Mouse (Mus musculus) lung, postnatal 25 days (tissue): Measurements from ENCODE around the gene Kcng1.

Experiments used
- DNase-seq: peaks from one replicate; pipeline ENCODE4 v3.0.0; 2022; ENCODE audit warnings: low spot score

The Kcng1 gene

DNA sequence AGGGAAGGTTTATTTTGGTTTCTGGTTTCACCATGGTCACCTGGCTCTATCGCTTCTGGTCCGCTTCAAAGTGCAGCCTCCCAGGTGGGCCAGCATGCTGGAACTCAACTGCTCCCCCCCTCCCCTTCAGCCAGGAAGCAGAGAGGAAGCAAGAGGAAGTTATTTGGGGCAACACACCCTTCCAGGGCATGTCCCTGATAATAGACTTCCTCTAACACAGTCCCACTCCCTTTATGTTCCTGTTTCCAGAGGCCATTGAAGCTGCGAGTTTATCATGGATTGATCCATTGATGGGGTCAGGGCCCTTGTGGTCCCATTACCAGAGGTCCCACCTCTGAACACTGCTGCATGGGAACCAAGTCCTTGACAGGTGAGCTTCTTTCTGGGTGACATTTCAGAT, 21.4 kb downstream of the Kcng1 start:
- DNase-seq, result no peak

DNA sequence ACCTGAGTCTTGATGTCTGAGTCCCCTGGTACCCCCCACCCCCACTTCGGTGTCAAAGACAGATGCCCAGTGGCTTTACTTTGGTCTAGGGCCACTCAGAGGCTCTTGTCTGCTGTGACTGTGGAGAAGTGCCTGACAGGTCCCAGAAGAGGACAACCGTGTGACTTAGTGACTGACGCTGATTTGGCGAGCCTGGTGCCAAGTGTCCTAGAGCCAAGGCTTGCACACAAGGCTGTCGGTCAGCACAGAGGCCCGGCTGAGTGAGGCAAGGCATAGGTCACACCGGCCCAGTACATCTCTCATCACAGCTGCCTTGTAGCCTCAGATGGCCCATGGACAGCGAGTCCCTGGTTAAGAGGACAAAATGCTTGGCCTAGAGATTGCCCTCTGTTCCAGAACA, 22.5 kb downstream of the Kcng1 start:
- no peak for DNase-seq

DNA sequence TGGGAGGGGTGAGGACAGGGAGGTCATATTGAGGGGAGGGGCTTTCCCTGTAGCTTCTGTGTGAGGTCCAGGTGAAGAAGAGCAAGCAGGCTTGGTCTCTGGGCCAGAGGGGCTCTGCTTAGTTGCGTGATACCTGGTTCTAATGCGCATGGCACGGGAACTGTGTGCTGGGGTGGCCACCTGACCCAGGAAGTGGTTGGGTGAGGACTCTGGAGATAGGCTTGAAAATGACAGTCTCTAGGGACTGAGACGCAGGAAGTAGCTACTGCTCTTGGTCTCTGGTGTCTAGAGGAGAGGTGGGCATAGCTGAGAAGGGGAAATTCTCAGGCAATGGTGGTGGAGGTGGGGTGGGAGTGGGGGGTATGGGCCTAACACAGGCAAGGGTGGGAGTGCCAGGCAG, 24.3 kb downstream of the Kcng1 start:
- DNase-seq, result no peak

DNA sequence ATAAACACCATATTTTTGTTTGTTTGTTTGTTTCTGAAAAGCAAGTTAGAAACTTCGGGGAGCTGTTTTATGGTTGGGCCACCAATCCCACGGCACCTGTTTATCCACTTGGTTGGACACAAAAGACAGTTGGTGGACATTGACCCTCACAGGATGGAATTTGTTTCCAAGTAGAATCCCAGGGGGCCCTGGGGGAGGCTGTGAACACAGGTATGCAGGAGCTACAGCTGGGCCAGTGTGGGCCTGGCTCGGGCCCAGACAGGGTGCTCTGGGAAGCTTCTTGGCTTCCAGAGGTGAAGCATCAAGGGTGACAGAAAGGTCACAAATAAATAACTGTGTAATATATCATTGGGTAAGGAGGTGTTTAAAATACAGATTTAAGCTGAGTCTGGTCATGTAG, 25.0 kb downstream of the Kcng1 start:
- DNase-seq, result no peak

DNA sequence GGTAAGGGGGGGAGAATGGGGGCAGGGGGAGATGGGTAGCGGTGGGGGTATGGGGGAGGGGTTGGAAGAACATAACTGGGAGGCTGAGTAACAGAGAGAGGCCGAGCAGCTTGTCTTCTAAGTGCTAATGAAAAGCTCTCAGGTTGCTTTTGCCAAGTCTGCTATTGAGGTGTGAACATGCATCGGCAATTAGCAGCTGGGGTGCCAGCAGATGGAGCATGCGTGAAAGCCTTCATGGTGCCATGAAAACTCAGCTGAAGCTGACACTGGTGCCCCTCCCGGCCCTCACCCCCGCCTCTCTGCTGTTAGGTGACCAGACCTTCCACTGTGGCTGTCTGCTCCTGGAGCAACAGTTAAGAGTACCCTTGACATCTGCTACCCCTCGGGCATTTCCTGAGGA, 27.7 kb downstream of the Kcng1 start:
- DNase-seq, result no peak

DNA sequence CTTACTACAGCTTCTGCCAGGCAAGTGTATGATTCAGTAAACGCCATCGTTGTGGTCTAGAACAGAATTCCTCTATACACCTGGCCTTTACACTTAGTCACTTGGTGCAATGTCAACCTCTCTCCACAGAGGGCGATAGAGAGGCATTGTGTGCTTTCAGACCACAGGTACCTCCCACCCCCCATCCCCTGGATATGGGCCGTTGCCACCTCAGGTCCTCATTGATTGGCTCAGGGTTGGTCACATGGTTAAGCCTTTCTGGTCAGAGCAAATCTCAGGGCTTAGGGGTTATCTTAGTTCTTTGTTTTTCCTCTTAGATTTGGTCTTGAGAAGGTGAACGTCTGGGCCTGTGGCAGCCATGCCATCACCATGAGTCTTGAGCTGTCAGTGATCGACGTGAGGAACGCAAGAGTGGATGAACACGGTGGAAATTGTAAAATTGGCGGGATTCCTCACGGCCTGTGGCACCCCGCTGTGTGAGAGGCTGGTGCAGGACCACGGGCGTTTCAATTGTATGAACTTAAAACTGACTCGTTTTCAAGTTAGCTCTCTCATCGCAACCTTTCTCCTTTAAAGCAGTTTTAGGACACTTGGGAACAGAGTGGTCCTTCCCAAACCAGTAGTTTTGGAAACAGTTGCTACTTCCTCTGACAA, 28.8 kb downstream of the Kcng1 start:
- peak; percentile 20 for DNase-seq

DNA sequence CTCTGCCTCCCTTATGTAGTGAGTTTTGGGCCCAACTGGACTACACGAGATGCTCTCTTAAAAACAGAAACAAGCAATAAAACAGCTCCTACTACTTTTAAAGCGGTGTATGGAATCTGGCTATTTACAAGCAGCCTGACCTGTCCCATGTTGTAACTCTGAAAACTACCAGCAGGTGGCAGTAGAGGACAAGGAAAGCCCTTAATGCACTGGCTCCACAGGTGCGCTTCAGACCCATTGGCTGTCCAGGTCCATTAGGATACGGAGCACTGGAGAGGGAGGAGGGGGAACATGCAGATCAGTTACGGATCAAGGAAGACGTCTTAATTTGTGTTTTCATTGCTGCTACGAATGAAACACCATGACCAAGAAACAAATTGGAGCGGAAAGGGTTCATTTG, 31.3 kb downstream of the Kcng1 start:
- peak; percentile 83 for DNase-seq

DNA sequence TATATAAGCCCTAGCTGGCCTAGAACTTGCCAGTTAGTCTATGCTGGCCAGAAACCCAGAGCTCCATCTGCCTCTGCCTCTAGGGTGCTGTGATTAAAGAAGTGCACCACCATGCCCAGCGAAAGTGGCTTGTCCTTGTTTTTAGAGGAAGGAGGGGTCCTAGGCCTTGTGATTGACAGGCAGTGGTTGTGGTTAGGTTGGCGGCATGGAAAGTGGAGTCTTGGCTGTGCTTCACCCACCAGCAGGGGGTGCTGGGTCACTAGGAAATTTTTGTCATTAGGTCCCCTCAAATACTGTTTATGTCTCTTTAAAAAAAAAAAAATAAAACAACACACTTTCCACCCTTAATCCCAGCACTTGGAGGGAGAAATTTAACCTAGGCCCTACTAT, 32.7 kb downstream of the Kcng1 start:
- no peak for DNase-seq

DNA sequence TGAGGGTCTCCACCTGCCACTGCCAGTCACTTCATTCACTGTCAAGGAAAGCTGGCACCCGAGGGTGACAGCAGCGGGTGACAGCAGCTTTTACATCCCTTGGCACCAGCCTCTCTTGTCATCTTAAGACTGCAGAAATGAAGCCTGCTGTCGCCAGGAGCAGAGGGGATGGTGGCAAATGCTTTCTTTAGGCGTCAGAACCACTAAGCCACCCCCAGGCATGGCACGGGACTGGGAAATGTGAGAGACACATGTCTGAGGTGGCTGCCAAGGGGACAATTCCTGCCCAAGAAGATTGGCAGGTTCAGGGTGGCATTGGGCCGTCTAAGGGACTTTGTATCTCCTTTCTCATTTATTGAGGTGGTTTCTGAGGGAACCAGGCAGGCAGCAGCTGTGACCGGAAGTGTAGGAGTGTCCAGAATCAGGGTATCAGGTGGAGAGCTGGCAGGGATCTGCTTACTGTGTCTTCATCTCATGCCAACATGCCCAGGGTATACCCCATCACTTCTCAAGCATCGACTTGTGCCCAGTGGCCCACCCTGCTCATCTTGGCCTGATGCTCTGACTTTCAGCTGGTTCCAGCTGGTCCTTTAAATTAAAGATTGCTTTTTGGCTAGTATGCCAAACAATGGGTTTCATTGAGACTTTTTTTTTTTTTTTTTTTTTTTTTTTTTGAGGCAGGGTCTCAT, 33.2 kb downstream of the Kcng1 start:
- DNase-seq, result no peak

DNA sequence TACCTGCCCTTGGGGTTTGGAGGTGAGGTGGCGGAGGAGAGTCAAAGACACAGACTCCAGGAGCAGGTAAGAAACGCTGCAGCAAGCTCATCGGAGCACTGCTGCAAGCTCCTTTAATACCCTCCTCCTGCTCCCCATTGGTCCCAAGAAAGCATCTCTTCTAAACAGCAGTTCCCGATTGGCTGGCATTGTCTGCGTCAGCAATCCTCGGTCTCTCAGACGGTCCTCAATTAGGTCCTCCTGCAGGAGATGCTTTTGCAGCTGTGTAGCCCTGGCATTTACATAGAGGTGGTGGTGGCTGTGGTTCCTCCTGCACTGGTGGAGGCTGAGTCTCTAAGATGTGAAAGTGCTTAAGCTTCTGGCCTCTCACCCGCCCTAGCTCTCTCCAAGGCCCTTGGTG, 36.0 kb downstream of the Kcng1 start:
- no peak for DNase-seq

DNA sequence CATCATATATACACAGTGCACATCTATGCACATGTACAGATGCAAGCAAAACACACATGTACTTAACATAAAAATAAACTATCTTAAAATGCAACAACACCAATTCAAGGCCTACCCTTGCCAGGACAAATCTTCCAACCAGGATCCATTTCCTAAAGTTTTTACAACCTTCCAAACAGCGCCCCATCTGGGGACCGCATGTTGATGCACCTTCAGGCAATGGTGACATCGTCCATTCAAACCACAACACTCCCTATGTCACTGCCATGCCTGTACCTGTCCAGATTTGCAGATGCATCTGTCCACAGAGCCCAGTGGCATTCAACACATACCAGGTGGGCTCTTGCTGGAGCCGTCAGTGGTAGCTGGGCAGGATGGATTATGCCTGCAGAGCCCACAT, 38.3 kb downstream of the Kcng1 start:
- no peak for DNase-seq

DNA sequence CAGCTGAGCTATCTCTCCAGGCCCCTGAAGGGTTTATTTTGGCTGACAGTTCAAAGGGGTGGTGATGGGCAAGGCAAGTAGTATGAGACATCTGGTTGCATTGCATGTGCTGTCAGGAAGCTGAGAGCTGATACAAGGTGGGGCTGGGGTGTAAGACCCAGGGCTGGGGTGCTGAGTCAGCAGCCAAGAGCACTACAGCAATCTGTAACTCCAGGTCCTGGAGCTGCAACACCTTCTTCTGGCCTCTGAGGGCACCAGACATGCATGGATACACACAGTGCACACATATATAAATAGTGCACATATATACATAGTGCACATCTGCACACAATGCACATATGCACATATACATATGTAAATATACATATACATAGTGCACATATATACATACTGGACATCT, 38.7 kb downstream of the Kcng1 start:
- DNase-seq, result no peak

DNA sequence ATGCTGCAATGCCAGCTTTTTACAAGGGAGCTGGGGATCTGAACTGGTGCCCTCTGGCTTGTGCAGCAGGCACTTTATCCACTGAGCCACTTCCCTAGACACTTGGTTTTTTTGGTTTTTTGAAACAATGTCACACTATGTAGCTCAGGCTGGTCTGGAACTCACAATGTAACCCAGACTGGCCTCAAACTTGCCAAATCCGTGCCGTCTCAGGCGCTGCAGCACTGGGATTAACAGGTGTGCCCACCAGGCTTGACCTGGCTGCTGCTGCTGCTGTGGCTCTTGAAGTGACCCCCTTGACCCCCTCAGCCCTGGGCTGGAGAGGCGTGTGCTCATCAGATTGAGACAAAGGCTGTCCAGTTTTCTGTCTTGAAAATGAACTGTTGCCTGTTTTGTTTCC, 43.2 kb downstream of the Kcng1 start:
- no peak for DNase-seq

DNA sequence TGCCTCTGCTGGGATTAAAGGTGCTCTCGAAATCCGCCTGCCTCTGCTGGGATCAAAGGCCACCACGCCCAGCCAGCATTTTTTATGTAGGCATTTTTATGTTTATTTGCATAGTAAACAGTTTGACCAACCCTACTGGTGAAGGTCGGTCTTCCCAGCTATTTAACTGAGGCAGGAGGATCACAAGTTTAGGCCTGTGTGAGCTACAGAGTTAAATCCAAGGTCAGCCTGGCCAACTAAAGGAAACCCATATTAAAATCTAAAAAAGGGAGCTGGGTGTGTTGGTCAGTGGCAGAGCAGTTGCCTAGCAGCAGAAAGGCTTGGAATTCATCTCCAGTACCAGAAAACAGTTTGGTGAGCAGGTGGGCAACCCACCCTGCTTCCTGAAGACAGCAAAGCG, 48.2 kb downstream of the Kcng1 start:
- DNase-seq, result no peak

DNA sequence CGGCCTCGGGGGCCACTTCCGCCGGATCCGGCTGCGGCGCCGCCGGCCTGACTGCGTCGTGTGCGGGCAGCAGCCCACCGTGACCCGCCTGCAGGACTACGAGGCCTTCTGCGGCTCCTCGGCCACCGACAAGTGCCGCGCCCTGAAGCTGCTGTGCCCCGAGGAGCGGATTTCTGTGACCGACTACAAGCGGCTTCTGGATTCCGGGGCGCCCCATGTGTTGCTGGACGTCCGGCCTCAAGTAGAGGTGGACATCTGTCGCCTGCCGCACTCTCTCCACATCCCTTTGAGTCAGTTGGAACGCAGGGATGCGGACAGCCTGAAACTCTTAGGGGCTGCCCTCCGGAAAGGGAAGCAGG, 50.1 kb downstream of the Kcng1 start:
- no peak for DNase-seq

DNA sequence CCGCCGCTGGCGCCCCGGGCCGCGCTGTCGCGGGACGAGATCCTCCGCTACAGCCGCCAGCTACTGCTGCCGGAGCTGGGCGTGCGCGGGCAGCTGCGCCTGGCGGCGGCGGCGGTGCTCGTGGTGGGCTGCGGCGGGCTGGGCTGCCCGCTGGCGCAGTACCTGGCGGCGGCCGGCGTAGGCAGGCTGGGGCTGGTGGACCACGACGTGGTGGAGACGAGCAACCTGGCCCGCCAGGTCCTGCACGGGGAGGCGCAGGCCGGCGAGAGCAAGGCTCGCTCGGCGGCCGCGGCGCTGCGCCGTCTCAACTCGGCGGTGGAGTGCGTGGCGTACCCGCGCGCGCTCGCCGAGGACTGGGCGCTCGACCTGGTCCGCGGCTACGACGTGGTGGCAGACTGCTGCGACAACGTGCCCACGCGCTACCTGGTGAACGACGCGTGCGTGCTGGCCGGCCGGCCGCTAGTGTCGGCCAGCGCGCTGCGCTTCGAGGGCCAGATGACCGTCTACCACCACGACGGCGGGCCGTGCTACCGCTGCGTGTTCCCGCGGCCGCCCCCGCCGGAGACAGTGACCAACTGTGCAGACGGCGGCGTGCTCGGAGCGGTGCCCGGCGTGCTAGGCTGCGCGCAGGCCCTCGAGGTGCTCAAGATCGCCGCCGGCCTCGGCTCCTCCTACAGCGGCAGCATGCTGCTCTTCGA, 50.6 kb downstream of the Kcng1 start:
- DNase-seq, result no peak

DNA sequence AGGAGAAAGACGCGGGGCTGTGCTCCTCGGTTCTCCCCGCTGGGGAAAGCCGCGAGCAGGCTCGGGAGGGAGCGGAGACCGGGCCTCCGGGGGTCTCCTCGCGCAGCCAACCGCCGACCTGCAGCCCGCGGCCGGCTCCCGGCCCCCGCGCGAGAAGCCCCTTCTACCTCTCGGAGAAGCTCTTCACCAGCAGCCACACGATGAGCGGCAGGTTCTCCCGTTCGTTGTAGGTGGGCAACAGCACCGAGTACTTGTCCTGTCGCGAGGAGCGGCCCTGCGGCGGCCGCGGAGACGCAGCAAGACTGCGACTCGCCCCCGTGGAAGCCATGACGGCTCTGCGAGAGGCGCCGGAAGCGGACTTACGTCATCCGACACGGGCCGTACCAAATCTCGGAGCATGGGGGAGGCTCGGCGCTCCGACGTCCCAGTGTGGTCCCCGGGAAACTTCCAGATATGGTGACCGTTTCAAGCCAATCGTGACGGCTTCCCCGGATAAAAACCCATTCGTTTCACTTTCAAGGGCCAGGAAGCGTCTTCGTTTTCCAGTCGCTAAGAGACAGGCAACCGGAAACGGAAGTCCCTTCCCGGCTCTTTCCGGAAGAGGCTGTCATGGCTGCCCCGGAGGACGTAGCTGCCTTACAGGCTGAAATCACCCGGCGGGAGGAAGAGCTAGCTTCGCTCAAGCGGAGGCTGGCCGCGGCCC, 51.4 kb downstream of the Kcng1 start, which contains the start of the genes Gm20716, Dpm1 and Mocs3:
Gm20716 (minus strand) TSS at position 339 of the 703 bp plus-strand sequence.
Dpm1 (minus strand) TSS at position 566 of the 703 bp plus-strand sequence.
Mocs3 (plus strand) TSS at position 597 of the 703 bp plus-strand sequence.
- peak; percentile 90 for DNase-seq

DNA sequence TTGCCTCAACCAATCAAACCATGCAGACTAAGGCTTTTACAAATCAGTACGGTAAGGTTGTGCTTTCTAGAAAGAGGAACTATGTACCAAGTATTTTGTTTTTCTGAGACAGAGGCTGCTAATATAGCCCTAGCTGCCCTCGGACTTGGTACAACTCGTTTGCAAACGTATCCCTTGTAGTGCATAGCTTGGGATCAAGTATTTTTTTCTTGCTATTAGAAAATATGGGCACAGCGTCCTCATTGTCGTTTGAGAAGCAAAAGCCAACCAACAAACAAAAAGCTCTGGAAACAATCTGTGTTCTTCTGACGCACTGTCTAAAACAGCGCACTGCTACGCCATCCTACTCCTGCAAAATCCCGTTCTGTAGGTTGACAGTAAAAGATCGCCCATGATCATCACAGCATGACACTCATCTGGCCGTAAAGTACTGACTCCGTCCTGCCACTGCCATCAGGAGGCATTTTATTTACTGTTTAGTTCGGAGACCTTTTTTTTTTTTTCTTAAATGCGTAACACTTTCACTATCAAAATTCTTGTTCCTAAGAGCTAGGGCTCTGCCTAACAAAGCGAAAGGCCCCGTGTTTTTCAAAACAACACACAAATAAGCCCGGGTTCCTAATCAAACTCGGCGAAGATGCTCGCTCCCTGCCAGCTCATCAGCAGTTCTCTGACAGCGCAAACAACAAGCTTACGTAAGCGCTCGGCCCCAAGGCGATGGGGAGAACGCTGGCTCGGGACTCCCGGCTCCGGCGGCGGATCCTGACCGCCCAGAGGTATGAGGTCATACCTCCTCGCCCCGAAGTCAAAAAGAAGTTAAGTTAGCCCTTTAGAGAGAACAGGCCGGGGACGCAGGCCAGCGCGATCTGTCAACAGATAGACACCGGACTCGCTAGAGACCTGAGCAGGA, 52.2 kb downstream of the Kcng1 start:
- DNase-seq, result peak; percentile 22

DNA sequence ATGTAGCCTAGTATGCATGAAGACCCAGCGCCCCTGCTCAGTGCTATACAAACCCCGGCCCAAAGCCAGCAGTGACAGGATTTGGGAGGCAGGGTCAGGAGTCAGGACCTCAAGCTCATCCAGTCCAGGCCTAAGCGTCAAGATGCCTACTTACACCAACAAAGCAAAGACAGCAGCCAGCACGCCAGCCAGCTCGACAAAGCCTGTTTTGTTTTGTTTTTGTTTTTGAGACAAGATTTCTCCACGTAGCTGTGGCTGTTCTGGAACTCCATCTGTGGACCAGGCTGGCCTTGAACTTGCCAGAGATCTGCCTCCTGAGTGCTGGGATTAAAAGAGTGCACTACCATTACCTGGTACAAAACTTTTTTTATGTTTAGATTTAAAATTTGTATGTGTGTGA, 58.2 kb downstream of the Kcng1 start:
- DNase-seq, result no peak

DNA sequence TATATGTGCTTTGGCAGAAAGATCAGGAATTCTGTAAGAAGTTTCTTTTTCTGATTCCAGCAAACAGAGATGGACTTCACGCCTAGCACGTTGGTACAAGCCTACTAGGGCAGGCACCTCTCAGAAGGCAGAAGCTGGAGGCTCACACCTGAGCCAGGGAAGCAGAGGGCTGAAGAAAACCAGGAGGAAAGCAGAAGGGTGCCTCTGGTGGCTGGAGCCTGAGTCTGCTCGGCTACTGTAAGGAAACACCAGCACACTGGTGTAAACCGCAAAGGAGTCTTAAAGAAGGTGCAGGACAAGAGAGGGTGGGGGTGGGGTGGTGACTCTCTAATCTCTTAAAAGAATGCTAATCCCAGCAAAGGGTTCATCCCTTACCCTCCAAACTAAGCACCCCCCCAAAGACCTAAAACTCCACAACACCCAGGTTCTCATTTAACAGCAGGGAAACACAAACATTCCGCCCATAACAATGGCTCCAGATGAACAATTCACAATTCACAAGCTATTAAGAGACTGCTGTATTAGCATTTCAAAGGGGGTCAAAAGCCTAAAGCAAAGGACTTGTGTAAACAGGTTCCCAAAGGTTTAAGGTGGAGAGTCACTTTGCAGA, 67.6 kb downstream of the Kcng1 start:
- no peak for DNase-seq
